Mouse (Mus musculus) layer of hippocampus, adult 2 months (tissue): Measurements from ENCODE around the gene Cd80. TPM values are rescaled to one million over a fixed set of nuclear protein-coding genes. Genes with fewer than 3 reads are reported as not detected.

Experiments used
- DNase-seq, 2 experiments: peaks; one replicate each; pipeline ENCODE4 v3.0.0; 2022; ENCODE audit warnings: low spot score in 2 of 2
- H3K27ac ChIP-seq: fragments of 200-600 bp; 2 replicates; pipeline ENCODE4 v1.8.1; 2022
- H3K4me3 ChIP-seq: fragments of 200-600 bp; 2 replicates; pipeline ENCODE4 v1.8.1; 2022; ENCODE audit warnings: mild to moderate bottlenecking
- CTCF ChIP-seq: fragments of 200-600 bp; conservative IDR thresholded peaks from 2 replicates; pipeline ENCODE4 v1.8.1; 2022; ENCODE audit warnings: antibody characterized with exemption, mild to moderate bottlenecking, moderate library complexity
- total RNA-seq, 2 experiments: library from RNA; stranded (reverse); gene quantifications; 2 replicates each; pipeline ENCODE4 v1.2.3; 2021

Cd80 gene
- total RNA-seq, 2 experiments from 2014 or later, result 0.15 to 0.69 TPM

DNA sequence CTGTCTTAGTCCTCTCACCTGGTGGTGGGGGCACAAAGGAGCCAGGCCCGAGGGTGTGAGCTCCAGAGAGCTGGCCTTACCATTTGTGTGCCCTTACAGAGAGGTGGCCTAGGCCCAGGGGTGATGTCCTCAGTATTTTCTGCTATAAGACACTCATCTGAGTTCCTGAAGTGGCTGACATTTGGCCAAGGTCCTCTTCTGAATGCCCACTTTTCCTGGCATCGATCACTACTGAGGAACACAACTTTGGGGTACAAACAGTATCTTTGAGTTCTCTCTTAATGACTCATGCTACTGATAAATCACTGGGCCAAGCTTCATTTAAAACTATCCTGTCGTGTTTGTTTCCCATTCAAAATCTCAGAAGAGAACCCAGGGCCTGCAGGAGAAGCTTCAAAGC, 37.2 kb downstream of the Cd80 start:
- Histone ChIP-seq H3K4me3 (no peak overlapping the region), H3K27ac (no peak overlapping the region)
- DNase-seq, result no peak
- TF ChIP-seq CTCF, result no peak

DNA sequence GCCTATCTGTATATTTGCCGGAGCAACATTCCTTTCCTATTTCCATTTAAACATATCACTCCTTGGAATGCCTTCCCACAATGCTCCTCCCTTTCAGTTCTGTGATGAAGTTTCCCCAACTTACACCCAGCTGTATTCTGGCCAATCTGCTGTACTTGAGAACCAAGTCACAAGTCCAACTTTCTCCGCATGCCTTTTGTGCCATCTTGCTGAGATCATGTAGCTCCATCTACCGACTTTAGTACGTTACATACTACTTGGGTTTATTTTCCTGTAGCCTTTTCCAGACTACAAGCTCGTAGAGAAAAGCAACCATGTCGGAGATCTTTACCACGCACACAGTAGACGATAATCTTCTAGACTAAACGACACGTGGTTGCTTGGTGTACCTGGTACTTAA, 38.5 kb downstream of the Cd80 start:
- Histone ChIP-seq H3K4me3 (no peak overlapping the region), H3K27ac (no peak overlapping the region)
- DNase-seq, result no peak
- TF ChIP-seq CTCF, result peak; percentile 56

DNA sequence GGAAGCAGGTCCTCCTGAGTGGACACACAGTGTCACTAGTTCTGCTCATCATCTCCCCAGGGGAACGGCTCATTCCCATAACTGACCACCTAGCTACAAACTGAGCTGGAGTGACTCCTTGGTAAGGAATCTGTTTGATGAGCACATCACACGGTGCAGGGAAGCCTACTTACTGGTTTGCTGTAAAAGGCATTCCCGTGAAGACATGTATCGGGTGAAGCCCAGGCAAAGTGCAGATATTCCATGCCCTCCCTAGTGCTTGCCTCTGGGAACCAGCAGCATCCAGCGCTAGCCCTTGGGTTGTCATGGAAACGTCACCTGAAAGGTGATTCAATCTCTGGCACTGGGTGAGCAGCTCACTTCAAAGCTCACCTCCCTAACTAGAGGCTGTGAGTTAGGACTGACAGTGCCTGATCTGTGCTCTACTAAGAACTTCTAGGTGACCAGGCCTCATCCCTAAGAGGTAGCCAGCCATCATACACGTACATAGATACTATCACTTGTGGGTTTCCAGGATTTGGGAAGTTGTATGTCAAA, 41.3 kb downstream of the Cd80 start:
- DNase-seq, result no peak
- no peak for TF ChIP-seq CTCF
- no peak overlapping the region for H3K4me3 ChIP-seq
- no peak overlapping the region for H3K27ac ChIP-seq

GRCm38 (mm10) chr16:38502469-38502868, 47.1 kb downstream of the Cd80 start:
- no peak overlapping the region for H3K27ac ChIP-seq
- no peak for TF ChIP-seq CTCF
- no peak for DNase-seq
- no peak overlapping the region for H3K4me3 ChIP-seq

DNA sequence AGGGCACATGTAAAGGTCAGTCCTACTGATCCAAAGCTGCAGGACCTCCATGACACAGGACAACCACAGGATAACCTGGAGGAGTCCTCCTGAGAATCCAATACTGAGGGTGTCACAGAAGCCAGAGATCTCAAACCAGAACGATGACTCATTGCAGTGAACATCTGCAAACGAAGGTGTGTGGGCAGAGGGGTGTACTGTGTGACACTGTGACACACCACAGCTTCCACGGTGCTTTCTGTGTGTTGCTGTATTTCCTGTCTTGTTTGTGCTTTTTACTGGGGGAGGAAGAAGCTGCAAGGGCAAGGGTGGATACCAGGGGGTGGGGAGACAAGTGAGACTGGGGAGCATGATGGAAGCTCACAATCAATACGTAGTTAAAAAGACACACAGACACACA, 48.2 kb downstream of the Cd80 start:
- TF ChIP-seq CTCF, result no peak

GRCm38 (mm10) chr16:38506041-38506634, 50.8 kb downstream of the Cd80 start:
- Histone ChIP-seq H3K4me3 (no peak overlapping the region), H3K27ac (no peak overlapping the region)
- DNase-seq, result peak; percentile 62 to 71
- peak; percentile 99 for TF ChIP-seq CTCF

More for the DNA sequence above, 48.2 kb downstream of the Cd80 start:
- no peak overlapping the region for H3K4me3 ChIP-seq
- no peak overlapping the region for H3K27ac ChIP-seq
- DNase-seq, result no peak

GRCm38 (mm10) chr16:38510846-38511245, 55.5 kb downstream of the Cd80 start:
- no peak overlapping the region for H3K4me3 ChIP-seq
- no peak for TF ChIP-seq CTCF
- DNase-seq, result no peak
- H3K27ac ChIP-seq, result no peak overlapping the region

DNA sequence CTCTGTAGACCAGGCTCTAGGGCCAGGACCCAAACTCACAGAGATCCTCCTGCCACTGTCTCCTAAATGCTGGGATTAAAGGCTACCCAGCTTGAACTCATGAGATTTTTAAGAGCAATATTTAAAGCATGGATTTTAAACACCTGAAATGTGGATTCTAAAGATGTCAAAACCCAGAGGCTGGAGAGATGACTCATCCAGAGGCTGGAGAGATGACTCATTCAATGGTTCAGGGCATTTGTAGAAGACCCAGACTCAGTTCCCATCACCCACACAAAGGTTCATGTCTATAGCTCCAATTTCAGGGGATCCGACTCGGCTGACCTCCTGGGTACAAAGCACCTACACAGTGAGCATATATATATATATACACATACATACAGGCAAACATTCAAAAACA, 63.8 kb downstream of the Cd80 start:
- no peak for DNase-seq
- TF ChIP-seq CTCF, result no peak
- no peak overlapping the region for H3K4me3 ChIP-seq
- H3K27ac ChIP-seq, result no peak overlapping the region

- peak overlapping the region; percentile 99 for H3K4me3 ChIP-seq
- no peak for TF ChIP-seq CTCF
- no peak for DNase-seq
- H3K27ac ChIP-seq, result peak overlapping the region; percentile 98; the same call in 1 of the 2 replicates
These were observed 66.0 kb downstream of the Cd80 start for GRCm38 (mm10) chr16:38521211-38521987.

- peak; percentile 96 to 97 for DNase-seq
- TF ChIP-seq CTCF, result peak; percentile 51
- Histone ChIP-seq H3K27ac (peak within 1 kb of the TSS; percentile 98), H3K4me3 (peak within 1 kb of the TSS; percentile 99)
These were observed 67.0 kb downstream of the Cd80 start, which contains the start of gene Timmdc1 for GRCm38 (mm10) chr16:38522129-38523084. Timmdc1 (minus strand) TSS chr16:38522663.

DNA sequence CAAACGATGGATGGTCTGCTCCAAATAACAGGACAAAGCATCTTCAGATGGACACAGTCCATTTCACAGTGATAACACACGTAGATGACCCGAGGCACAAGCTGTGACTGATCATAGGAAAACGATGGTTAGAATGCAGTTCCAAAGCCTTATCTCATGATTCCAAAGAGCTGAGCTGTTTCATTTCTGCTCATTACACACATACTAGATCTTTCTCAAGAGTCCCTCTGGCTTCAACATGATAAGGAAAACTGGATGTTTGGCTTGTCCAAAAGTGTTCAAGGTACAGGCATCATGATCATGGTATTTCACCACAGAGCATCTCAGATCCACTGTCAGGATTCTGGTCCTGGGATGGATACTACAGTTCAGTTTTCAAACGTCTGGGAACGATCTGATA, 70.9 kb downstream of the Cd80 start:
- Histone ChIP-seq H3K4me3 (no peak overlapping the region), H3K27ac (no peak overlapping the region)
- no peak for TF ChIP-seq CTCF
- no peak for DNase-seq

- peak; percentile 81 to 85 for DNase-seq
- Histone ChIP-seq H3K27ac (no peak overlapping the region), H3K4me3 (no peak overlapping the region)
- peak; percentile 94 for TF ChIP-seq CTCF
These were observed 81.3 kb downstream of the Cd80 start for GRCm38 (mm10) chr16:38536544-38537146.
